Mouse (Mus musculus): ENCODE data around the gene Fpgs. TPM values are rescaled to one million over a fixed set of nuclear protein-coding genes. Genes with fewer than 3 reads are reported as not detected.

Fpgs gene
- total RNA-seq, 4 experiments from 2014 or later: 5.5 to 6.0 (median 5.8) TPM

DNA sequence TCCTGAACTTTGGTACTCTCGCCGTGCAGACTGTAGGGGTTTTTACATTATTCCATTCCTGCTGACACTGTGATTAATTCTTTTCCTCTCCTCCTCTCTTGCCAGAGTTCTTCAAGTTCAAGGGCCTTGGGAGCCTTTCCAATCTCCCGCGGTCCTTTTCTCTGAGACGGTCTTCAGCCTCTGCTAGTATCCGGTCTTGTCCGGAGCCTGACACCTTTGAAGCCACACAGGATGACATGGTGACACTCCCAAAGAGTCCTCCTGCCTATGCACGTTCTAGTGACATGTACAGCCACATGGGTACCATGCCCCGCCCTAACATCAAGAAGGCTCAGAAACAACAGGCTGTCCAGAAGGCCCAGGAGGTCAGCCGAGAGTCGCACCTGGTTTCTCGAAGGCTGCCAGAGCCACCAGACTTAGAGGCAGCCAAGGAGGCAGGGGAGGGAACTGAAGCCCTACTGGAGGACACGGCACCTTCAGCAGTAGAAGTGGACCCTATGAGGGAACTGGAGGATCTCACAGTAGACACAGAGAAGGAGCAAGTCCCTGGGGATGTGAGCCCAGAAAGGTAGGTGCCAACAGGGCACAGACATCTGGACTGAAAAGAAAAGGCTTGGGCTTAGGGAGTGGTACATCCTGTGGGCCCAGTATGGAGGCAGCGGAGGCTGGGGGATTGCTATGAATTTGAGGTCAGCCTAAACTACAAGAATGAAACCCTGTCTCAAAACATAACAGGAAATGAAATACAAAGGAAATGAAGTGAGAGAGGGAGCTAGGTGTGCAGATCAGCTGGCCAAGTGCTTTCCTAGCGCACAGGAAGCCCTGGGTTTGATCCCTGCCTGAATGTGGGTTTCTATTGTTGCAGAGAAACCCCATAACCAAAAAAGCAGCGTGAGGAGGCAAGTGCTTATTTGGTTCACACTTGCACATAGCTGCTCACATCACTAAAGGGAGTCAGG is 21.2 kb upstream of the Fpgs start:
- no peak for DNase-seq (ENCODE audit: low spot score)

DNA sequence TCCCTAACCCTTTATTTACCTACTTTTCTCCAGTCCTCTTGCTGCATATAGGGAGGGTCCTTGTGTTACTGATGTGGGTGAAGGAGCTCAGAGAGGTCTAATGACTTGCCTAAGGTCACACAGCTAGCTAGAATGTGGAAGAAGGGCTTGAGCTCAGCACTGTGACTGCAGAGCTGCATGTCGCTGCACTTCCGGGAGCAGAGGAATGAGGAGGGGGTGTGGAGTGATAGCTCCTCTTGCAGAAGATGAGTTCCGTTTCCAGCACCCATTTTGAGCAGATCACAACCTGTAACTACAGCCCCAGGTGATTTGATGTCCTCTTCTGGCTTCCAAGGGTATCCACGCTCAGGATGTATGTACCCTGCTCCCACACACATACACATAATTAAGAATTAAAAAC is 20.2 kb upstream of the Fpgs start:
- DNase-seq (ENCODE audit: low spot score): no peak

DNA sequence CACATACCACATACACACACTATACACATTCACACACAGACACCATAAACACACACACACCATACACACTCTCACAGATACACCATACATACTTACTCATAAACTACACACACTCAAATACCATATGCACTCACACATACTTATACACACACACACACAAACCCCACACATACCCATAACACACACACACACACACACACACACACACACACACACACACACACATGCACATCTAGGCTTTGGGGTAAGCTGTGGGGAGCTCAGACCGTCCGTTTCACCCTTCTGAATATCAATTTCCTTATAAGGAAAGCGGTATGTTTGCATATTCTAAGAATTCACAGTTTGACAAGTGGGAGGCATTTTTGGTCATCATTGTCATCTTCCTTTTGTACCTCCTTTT is 18.6 kb upstream of the Fpgs start:
- DNase-seq (ENCODE audit: low spot score): no peak

DNA sequence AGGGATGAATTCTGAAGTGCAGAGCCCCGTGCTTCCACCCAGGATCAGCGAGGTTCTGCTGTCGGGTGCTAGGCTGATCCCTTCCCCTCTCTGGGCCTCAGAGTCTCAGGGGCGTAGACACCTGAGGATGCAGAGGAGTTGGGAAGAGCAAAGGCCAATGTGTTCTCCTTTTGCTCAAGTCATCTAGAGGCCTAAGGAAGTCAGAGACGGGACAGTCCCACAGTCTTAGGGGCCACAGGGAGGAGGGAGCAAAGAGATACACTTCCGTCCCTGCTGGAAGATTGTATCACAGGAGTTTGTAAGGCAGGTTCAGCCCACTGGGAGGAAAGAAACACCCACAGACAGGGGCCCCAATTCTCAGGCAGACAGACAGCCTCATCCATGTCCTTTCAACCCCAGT is 18.1 kb upstream of the Fpgs start:
- no peak for DNase-seq (ENCODE audit: low spot score)

DNA sequence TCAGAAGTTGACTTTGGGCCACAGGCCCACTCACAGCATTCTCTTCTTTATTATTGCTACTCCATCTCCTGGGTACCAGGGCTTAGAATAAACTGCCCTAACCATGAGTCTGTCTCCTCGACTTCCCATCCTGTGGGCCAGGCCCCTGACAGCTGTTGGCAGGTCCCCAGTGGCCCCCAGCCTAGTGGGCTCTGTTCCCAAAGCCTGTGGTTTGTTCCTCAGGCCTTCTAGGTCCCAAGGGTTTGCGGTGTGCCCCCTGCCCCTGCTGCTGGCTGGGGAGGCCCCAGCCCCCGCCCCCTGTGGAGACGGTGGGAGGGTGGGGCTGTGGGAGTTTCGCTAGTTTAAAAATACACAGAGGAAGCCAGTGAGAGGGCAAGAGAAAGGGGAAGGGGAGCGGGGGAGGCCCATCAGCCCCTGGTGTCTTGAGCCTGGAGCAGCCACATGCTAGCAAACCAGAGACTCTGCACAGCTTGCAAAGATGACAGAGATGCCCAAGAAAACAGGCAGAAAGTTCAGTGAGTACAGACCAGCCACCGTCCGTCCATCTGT is 16.8 kb upstream of the Fpgs start, which contains the start of gene Sh2d3c:
TSS of gene Sh2d3c (plus strand) at position 375 of the 549 bp plus-strand sequence.
- no peak for DNase-seq (ENCODE audit: low spot score)

DNA sequence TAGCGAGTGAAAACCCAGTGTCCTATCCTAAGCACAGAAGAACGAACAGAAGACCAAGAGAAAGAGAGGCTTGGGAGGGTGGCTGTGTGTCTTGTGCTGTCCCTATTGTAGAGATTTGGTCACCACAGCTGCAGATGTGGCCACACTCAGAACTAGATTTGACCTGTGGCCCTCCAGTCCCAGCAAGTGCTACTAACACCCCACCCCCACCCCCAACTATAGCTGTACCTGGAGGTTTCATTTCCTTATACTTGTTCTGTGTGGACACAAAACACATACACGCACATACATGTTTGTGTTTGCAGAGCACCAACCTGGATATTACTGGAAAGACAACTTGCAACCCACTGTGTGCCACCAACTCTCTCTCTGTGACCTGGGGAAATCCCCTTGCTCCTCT is 16.1 kb upstream of the Fpgs start:
- no peak for DNase-seq (ENCODE audit: low spot score)

DNA sequence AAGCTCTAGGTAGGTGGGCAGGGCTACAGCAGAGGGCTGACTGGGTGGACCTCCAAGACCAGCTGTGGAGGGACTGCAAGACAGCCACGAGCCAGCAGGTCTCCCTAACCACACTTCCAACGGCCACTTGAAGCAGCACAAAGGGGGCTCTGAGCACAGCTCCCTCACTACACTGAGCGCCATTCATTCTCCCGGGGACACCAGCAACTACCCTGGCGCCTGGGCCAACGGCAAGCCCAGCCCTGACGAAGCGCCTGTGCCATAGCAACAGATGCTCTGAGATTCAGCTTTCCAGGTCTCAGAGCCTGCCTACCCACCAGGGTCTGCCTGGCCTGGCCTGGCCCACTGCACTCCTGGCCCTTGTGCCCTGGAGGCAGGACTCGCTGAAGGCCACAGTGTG is 14.8 kb upstream of the Fpgs start:
- DNase-seq (ENCODE audit: low spot score): no peak

DNA sequence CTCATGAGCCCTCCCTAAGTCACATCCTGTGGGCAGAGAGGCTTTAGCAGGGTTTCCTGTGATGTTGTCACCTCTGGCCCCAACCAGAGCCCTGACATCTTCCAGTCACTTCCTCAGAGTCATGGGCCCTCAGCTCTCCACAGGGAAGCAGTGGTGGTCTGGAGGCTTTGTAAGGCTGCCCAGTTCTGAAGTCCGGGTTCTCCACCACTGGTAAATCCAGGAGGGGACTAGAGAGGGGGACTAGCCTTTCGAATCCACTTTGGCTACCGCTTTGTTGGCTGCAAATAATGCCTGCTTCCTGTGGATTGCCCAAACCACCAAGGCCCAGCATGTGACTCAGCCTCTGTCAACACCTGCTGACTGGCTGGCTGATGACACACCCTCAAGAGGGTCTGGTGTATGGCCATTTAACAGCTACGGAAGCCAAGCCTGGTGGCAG is 11.1 kb upstream of the Fpgs start:
- no peak for DNase-seq (ENCODE audit: low spot score)

DNA sequence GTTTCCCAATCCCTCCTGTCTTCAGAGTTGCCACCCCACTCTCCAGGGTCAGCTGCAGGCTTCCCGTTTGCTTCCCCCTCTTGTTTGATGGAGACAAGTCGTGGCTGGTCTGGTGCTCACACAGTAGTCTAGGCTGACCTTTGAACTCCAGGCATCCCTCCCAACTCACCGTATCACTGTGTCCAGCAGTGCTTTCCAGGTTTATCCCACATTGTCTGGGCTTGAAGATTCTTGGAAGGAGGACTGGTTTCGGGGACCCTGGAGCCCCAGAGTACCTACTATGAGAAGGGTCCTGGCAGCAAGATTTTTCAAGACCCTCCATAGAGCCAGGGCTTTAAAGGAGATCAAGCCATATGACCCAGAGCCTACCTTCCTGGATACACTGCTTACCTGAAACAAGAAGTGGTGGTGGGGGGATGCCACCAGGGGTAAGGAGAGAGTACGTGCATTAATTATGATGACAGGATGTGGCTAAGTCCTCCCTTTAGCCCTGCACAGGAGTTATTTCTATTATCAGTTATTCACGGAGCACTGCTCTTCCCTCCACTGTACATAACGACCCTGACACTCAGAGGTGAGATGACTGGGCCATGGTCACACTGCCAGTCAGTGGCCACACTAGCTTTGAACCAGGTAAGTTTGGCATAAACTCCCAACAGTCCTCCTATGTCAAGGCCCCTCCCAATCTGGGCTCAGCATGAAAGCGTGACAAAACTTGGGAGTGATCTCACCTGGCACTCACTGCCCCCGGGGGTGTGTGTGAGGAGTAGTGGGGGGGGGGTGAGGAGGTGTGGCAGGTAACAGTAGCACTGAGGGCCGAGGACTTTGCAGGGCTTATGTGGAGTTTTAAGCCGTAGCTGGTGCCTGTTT is 10.4 kb upstream of the Fpgs start:
- no peak for DNase-seq (ENCODE audit: low spot score)

DNA sequence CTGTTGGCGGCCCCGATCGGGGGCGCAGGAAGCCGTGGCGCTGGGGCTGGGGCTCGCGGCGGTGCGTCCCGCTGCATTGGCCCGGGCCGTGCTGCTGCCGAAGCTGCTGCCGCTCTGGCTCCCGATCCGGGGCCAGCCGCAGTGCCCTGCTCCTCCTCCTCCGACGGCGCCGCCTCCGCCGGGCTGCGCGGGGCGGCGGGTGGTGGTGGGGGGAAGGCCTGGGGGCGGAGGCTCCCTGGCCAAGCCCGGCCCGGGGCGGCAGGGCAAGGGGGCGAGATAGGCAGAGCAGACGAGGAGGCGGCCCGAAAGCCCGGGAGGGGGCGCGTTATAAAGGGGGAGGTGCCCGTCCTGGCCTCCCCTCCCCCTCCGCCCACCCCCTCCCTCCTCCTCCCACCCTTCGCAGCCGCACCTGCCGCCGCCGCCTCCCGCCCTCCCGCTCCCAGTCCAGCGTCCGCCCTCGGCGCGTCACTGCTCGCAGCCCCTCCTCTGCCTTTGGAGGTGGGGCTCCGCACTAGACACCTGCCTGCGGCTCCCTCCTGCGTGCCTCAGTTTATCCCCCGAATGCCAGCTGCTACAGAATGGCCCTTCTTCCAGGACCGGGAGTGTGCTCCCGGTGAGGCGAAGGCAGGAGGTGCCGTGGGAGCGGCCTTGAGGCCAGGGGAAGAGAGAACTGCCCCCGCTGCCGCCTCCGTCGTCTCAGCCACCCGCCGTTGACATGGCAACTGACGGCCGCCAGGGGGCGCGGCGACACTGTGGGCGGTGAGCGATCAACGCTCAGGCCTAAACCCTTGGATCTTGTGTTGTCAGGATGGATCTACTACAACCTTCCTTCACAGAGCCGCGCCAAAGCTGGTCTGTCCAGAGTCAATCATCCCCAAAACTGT is 9.2 kb upstream of the Fpgs start, which contains the start of gene Cdk9:
TSS of gene Cdk9 (minus strand) at position 143 of the 884 bp plus-strand sequence.
- peak; percentile 92 for DNase-seq (ENCODE audit: low spot score)

DNA sequence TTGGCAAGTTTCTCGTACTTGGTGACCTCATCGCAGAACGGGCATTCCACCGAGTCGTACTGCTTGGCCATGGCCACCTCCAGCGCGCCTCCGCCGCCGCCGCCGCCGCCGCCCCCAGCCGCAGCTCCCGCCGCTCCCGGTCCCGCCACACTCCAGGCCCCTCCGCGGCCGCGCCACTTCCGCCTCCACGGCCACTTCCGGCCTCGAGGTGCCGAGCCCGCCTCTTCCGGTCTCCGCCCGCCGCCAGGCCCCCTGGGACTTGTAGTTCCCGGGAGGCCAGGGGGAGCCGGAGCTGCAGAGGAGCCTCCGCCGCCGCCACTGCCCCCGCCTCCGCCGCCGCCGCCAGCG is 8.6 kb upstream of the Fpgs start:
- peak; percentile 93 for DNase-seq (ENCODE audit: low spot score)

DNA sequence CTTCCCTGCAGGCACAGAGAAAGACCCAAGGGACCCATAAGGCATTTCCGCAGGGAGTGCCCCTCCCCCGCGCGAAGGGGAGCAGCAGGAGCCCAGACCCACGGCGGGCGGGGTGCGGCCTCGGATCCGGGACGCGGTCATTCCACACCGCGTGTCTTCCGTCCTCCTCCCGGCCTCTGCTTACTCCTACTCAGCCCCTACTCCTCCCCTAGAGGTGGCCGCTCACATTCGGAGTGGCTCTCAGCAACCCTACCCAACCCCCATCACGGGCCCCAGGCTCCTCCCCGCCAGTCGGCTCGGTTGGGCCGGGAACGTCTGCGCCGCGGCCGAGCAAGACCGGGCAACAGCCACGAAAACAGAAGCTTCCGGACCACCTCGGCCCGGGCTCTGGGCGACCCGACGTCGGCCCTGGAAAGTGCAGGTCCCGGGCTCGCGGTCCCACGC is 8.2 kb upstream of the Fpgs start:
- DNase-seq (ENCODE audit: low spot score): peak; percentile 84

DNA sequence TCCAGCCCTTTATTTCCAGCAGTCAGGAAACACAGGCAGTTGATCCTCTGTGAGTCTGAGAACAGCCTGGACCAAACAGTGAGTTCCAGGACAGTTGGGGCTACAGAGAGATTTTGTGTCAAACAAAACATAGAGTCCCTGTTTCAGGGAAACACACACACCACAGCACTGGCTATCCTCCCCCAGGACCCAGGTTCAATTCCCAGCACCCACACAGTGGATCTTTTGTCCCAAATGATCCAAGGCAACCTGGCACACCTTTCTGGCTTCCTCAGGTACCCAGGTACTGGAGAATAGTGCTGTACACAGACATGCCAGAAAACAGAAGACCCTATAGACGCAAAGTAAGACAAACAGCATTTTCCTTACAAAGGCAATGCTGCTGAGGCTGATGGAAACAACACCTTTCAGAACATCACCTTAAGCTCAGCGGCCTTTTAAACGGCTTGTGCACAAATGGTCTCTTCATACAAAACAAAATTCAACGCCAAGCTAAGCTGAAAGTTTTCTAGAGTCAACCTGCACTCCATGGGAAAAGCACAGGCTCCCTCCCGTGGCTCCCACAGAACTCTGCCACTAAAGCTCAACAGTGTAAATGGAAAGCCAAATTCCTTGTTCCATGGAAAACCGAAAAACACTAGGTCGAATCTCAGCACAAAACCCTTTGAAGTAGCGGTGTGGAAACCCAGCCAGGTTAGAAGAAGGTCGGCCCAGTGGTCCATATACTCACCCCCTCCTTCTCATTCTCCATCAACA is 7.5 kb upstream of the Fpgs start:
- DNase-seq (ENCODE audit: low spot score): no peak

DNA sequence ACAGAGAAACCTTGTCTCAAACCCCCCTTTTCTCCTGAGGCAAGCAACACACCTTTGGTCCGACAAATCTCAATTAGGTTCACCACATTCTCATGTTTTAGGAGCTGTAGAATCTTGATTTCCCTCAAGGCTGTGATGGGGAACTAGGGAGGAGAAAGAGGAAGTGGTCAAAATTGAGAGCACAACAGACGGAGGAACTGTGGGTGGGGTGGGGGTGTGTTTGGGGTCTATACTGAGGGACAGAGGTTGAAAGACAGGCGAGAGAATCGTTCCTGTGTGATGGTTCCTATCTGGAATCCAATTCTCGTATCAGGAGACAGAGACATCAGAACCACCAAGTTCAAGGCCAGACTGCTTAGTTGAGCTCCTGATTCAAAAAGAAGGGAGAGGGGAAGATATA is 6.5 kb upstream of the Fpgs start:
- DNase-seq (ENCODE audit: low spot score): no peak

DNA sequence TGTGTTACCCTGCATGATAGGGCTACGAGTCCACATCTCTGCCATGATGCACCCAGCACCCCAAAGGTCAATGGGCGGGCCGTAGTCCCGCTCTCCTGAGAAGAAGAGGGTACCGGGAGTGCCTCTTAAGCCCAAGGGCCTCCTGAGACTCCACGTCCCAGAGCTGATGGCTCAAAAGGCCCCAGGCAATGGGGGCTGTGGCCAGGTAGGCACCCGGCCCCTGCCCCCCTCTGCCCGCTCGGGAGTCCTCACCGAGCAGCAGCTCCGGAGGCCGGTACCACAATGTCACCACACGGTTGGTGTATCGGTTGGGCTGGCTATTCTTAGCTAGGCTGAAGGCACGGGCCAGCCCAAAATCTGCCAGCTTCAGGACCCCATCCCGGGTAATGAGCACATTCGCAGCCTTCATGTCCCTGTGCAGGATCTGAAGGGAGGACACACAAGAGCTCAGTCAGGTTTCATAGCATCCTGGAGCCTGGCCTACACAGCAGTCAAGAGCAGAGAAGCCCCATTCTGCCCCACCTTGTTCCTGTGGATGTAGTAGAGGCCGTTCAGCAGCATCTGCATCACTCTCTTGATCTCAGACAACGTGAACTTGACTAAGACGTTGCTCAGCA is 5.7 kb upstream of the Fpgs start:
- no peak for DNase-seq (ENCODE audit: low spot score)

DNA sequence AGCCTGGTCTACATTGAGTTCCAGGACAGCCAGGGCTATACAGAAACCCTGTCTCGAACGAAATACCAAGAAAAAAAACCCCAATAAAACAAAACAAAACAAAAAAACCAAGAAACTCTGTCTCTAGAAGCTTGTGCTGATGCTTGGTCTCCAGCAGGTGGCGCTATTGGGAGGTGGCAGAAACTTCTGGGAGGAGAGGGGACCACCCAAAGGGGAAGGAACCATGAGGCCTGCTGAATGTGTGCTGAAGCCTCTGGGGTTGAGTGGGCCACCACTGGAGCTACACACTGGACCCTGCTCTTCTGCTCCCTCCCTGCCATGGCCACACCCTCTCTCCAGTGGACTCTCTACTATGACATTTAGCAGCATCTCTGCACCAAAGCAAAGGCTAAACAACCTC is 4.7 kb upstream of the Fpgs start:
- DNase-seq (ENCODE audit: low spot score): no peak

DNA sequence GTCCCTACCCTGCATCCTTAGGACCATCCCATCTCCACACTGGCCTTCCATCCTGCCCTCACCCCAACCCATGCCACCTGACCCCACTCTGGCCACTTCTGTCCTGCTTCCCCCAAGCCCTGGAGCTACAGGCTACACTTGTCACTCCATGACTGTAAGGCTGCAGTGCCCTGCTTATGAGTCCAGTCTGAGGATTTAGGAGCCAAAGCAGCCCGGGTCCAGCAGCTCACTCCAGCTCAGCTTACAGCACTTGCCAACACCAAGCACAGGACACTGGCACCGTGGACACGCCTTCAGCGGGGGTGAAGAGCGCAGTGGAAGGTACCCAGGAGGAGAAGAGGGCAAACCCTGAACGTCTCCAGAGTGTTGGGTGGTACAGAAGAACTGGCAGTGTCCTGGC is 3.0 kb upstream of the Fpgs start:
- DNase-seq (ENCODE audit: low spot score): no peak

DNA sequence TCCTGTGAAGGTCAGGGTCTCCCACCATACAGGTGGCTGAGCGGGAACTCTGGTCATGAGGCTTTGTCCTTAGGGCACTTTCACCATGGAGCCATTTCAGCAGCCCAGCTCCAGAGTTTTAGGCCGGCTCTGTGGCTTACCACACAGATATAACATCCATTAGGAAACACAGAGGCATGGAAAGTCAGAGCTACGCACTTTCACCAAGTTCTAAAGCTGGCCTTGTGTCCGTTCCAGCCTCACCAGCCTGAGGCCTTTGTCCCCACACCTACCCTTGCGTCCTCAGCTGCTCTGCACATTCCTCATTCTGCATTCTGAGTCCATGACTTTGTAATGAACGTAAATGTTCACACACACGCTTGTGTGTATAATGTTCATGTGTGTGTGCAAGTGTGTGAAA is 1.1 kb upstream of the Fpgs start:
- DNase-seq (ENCODE audit: low spot score): no peak

DNA sequence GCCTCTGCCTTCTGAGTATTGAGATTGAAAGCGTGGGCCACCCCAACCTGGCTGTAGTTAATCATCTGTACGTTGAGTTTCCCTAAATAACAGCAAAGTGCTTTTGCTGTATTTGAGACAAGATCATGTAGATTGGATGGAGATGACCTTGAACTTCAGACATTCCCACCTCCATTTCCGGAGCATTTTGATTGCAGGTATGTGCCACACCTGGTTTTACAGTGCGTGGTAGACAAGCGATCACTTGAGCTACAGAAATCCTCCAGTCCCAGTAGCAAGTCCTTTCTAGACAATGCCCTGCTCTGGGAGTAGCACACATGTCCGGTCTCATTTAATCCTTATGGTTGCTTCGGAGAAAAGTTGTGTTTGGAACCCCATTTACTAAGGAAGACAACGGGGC is 899 bp downstream of the Fpgs start:
- no peak for DNase-seq (ENCODE audit: low spot score)

Data from heart, adult 8-10 months (tissue).